In the genomic region with DNA sequence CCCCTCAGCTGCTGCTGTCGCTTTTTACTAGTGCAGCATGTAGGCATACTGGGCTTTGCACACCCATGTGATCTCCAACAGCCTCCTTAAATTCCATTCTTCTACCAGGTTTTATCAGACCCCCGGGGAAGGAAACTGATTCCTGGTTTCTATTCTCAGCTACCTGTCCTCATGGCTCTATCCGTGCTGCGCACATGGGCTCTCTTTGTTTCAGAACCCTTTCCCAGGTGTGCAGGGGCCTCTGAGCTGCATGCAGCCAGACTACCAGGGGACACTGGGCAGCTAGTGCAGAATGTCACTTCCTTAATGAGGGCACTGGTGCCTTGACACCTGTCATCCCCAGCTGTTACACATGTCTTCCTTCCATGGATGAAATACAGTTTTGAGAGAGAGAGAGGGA, we compare ENCODE assay signal across 14 mouse cellular contexts. TPM values are rescaled to one million over a fixed set of nuclear protein-coding genes. Genes with fewer than 3 reads are reported as not detected.
DNase-seq lines count a peak whose midpoint lies in the region; ATAC-seq and TF ChIP-seq lines count a peak whose summit lies in the region.
"Had no signal": no experiment of that assay in that cellular context is flagged by ENCODE, and none has a peak within 500 bp of the region (broad histone marks: within the 10 kb centered on the region; RNA-seq: fewer than 3 reads in every experiment).

No protein-coding gene starts in this region.

- H3K4me2 ChIP-seq in forebrain, embryonic 14.5 days (ENCODE audit: low read length), result no peak overlapping the region
- no peak overlapping the region; the same call in 1 of the 2 replicates for H3K4me2 ChIP-seq in midbrain, postnatal 0 days (ENCODE audit: low read depth, low read length, poor library complexity, severe bottlenecking)
- H3K4me2 ChIP-seq: heart, embryonic 15.5 days; intestine, embryonic 15.5 days had no signal

- peaks cover 10% of the 10 kb centered on the region for H3K27me3 ChIP-seq in embryonic facial prominence, embryonic 10.5 days (replicated peaks; ENCODE audit: low read depth, poor library complexity, severe bottlenecking)
- H3K27me3 ChIP-seq in forebrain, embryonic 14.5 days (replicated peaks; ENCODE audit: control insufficient read depth, insufficient read depth, low read length), result no peaks in the 10 kb centered on the region
- H3K27me3 ChIP-seq in limb, embryonic 10.5 days (ENCODE audit: low read depth, poor library complexity, severe bottlenecking), result no peaks in the 10 kb centered on the region
- H3K27me3 ChIP-seq in midbrain, postnatal 0 days (ENCODE audit: insufficient read depth, low read length), result no peaks in the 10 kb centered on the region
- H3K27me3 ChIP-seq: heart, embryonic 15.5 days had no signal

- no peaks in the 10 kb centered on the region for H3K9me3 ChIP-seq in embryonic facial prominence, embryonic 10.5 days
- no peaks in the 10 kb centered on the region for H3K9me3 ChIP-seq in forebrain, embryonic 14.5 days (replicated peaks; ENCODE audit: control insufficient read depth, low read length)
- H3K9me3 ChIP-seq in limb, embryonic 10.5 days (replicated peaks), result no peaks in the 10 kb centered on the region
- H3K9me3 ChIP-seq in midbrain, postnatal 0 days (ENCODE audit: low read length), result no peaks in the 10 kb centered on the region
- H3K9me3 ChIP-seq: heart, embryonic 15.5 days; intestine, embryonic 15.5 days had no signal

- peak overlapping the region; percentile 70 for H3K27ac ChIP-seq in embryonic facial prominence, embryonic 10.5 days (replicated peaks)
- H3K27ac ChIP-seq in forebrain, embryonic 14.5 days (ENCODE audit: low read depth, low read length), result peak overlapping the region; percentile 89
- peak overlapping the region; percentile 46; the same call in 1 of the 2 replicates for H3K27ac ChIP-seq in limb, embryonic 10.5 days
- H3K27ac ChIP-seq in midbrain, postnatal 0 days (ENCODE audit: low read depth, low read length), result peak overlapping the region; percentile 82
- H3K27ac ChIP-seq: heart, embryonic 15.5 days; intestine, embryonic 15.5 days had no signal

- H3K4me1 ChIP-seq in embryonic facial prominence, embryonic 10.5 days, result peaks cover 51% of the 10 kb centered on the region
- H3K4me1 ChIP-seq in forebrain, embryonic 14.5 days (ENCODE audit: control insufficient read depth, insufficient read depth, low read length), result peaks cover 17% of the 10 kb centered on the region
- H3K4me1 ChIP-seq in limb, embryonic 10.5 days, result peaks cover 34% of the 10 kb centered on the region
- peaks cover 30% of the 10 kb centered on the region for H3K4me1 ChIP-seq in midbrain, postnatal 0 days (ENCODE audit: insufficient read depth, low read length)

- peaks cover 7% of the 10 kb centered on the region; the same call in 1 of the 2 replicates for H3K36me3 ChIP-seq in embryonic facial prominence, embryonic 10.5 days (replicated peaks)
- peaks cover 17% of the 10 kb centered on the region for H3K36me3 ChIP-seq in forebrain, embryonic 14.5 days (ENCODE audit: control insufficient read depth, insufficient read depth, low read length)
- no peaks in the 10 kb centered on the region for H3K36me3 ChIP-seq in limb, embryonic 10.5 days
- peaks cover 16% of the 10 kb centered on the region for H3K36me3 ChIP-seq in midbrain, postnatal 0 days (ENCODE audit: insufficient read depth, low read length)
- H3K36me3 ChIP-seq: heart, embryonic 15.5 days; intestine, embryonic 15.5 days had no signal

- no peak overlapping the region; the same call in 1 of the 2 replicates for H3K9ac ChIP-seq in forebrain, embryonic 14.5 days (ENCODE audit: low read length)
- H3K9ac ChIP-seq in midbrain, postnatal 0 days (replicated peaks; ENCODE audit: low read length, poor library complexity, severe bottlenecking), result no peak overlapping the region; the same call in 1 of the 2 replicates
- H3K9ac ChIP-seq: heart, embryonic 15.5 days; intestine, embryonic 15.5 days; liver, postnatal 0 days had no signal

- no peak overlapping the region for H3K4me3 ChIP-seq in embryonic facial prominence, embryonic 10.5 days
- H3K4me3 ChIP-seq in forebrain, embryonic 14.5 days (ENCODE audit: low read depth, low read length), result no peak overlapping the region
- H3K4me3 ChIP-seq in limb, embryonic 10.5 days, result no peak overlapping the region
- no peak overlapping the region for H3K4me3 ChIP-seq in midbrain, postnatal 0 days (ENCODE audit: low read depth, low read length)
- H3K4me3 ChIP-seq: heart, embryonic 15.5 days; intestine, embryonic 15.5 days had no signal

- TF ChIP-seq CTCF in midbrain, postnatal 0 days (IDR thresholded peaks at IDR 0.05), result no peak

- peak; percentile 47 for ATAC-seq in forebrain, embryonic 14.5 days
- peak; percentile 39 for ATAC-seq in midbrain, postnatal 0 days (ENCODE audit: low FRiP score)

- no peak for DNase-seq in embryonic facial prominence, embryonic 10.5 days (ENCODE audit: low spot score)
- DNase-seq in forebrain, embryonic 14.5 days (ENCODE audit: low spot score), result peak; percentile 37
- DNase-seq in limb, embryonic 10.5 days (ENCODE audit: low spot score), result no peak
- peak; percentile 58 for DNase-seq in midbrain, postnatal 0 days (ENCODE audit: low spot score)
- DNase-seq in layer of hippocampus, adult 18-20 months (ENCODE audit: low spot score in 2 of 2), result no peak
- DNase-seq in adrenal gland, postnatal 25 days, result no peak
- DNase-seq in left cerebral cortex, adult 11 months (ENCODE audit: low spot score), result no peak
- DNase-seq in layer of hippocampus, postnatal 10 days (ENCODE audit: low spot score in 2 of 2), result no peak
- DNase-seq: gastrocnemius, postnatal 25 days; kidney, postnatal 4 days; liver, postnatal 0 days; thymus, adult 2 months had no signal

- WGBS in embryonic facial prominence, embryonic 10.5 days, result 74% methylated on average over 4 of the region's 4 CpGs
- WGBS in forebrain, embryonic 14.5 days, result 56% methylated on average over 4 of the region's 4 CpGs
- WGBS in limb, embryonic 10.5 days, result 81% methylated on average over 4 of the region's 4 CpGs
- WGBS in midbrain, postnatal 0 days, result 22% methylated on average over 4 of the region's 4 CpGs

RNA-seq across cellular contexts. Expression of gene Serpinh1, which starts 41.0 kb away (rescaled TPM):
- polyA plus RNA-seq in embryonic facial prominence, embryonic 10.5 days (2016; fragmentation: Nextera tagmentation; extraction: Ambion mirVana), result 1,061 and 1,072 TPM in 2 replicates
- 102 and 115 TPM in 2 replicates for polyA plus RNA-seq in forebrain, embryonic 14.5 days (2014; fragmentation: Nextera tagmentation; extraction: Ambion mirVana)
- 1,171 and 1,177 TPM in 2 replicates for polyA plus RNA-seq in limb, embryonic 10.5 days (2016; fragmentation: Nextera tagmentation; extraction: Ambion mirVana)
- 151 and 160 TPM in 2 replicates for total RNA-seq in midbrain, postnatal 0 days (2014; rRNA removed)
- polyA plus RNA-seq in midbrain, postnatal 0 days (2015; fragmentation: Nextera tagmentation; extraction: Ambion mirVana), result 114 and 125 TPM in 2 replicates
- total RNA-seq in layer of hippocampus, adult 18-20 months (2021), result 10 to 100 TPM; 19.1 to 19.3 TPM
- total RNA-seq in adrenal gland, postnatal 25 days (2021), result 318 and 396 TPM in 2 replicates
- total RNA-seq in layer of hippocampus, postnatal 10 days (2021), result 10 to 100 TPM; 58.2 to 62.0 TPM

RNA-seq across cellular contexts. Expression of gene Map6, which starts 44.8 kb away (rescaled TPM):
- polyA plus RNA-seq in embryonic facial prominence, embryonic 10.5 days (2016; fragmentation: Nextera tagmentation; extraction: Ambion mirVana), result 10.2 and 13.4 TPM in 2 replicates
- 46.2 and 62.4 TPM in 2 replicates for polyA plus RNA-seq in forebrain, embryonic 14.5 days (2014; fragmentation: Nextera tagmentation; extraction: Ambion mirVana)
- 3.1 and 5.4 TPM in 2 replicates for polyA plus RNA-seq in limb, embryonic 10.5 days (2016; fragmentation: Nextera tagmentation; extraction: Ambion mirVana)
- total RNA-seq in midbrain, postnatal 0 days (2014; rRNA removed), result 326 and 332 TPM in 2 replicates
- 117 and 126 TPM in 2 replicates for polyA plus RNA-seq in midbrain, postnatal 0 days (2015; fragmentation: Nextera tagmentation; extraction: Ambion mirVana)
- total RNA-seq in layer of hippocampus, adult 18-20 months (2021), result 100 to 1,000 TPM in 1 of 2 experiments, 10 to 100 TPM in 1; 99.7 to 105 TPM
- total RNA-seq in adrenal gland, postnatal 25 days (2021), result 6.7 and 8.8 TPM in 2 replicates
- 100 to 1,000 TPM; 178 to 182 TPM for total RNA-seq in layer of hippocampus, postnatal 10 days (2021)

Comparison
In these comparisons a context has a peak if more than half of its experiments do, and no peak if none do; other contexts are left out.
1. DNase-seq: peak in forebrain, embryonic 14.5 days (single experiment) and midbrain, postnatal 0 days (single experiment); none in embryonic facial prominence, embryonic 10.5 days (single experiment), limb, embryonic 10.5 days (single experiment), layer of hippocampus, adult 18-20 months (0 of 2), adrenal gland, postnatal 25 days (single experiment), left cerebral cortex, adult 11 months (single experiment) and layer of hippocampus, postnatal 10 days (0 of 2).
2. RNA of gene Map6, which starts 44.8 kb away (total RNA-seq): 326 to 332 TPM in midbrain, postnatal 0 days, 178 to 182 TPM in layer of hippocampus, postnatal 10 days and 99.7 to 105 TPM in layer of hippocampus, adult 18-20 months; 6.7 to 8.8 TPM in adrenal gland, postnatal 25 days; every median in the first group is over 10 times any median in the second.
3. Peak in every context shown above with its lines, with median percentiles within 50 percentile points of each other: H3K27ac ChIP-seq.